Mouse (Mus musculus) embryonic stem cell, embryonic (primary cell): ENCODE data around the gene Antxr2.

Experiments used
- CTCF ChIA-PET, 4 experiments: fragments of 300-600 bp in 2 of 4; fragments of 350-600 bp in 2 of 4; sonication (Branson Sonifier 250); formaldehyde crosslinking; loops; one replicate each; lab custom pipeline; 2022; ENCODE audit warnings: inconsistent platforms in 2 of 4; lab: Charles Lee
- POLR2A ChIA-PET, 4 experiments: fragments of 300-600 bp in 2 of 4; fragments of 350-600 bp in 2 of 4; sonication (Branson Sonifier 250); formaldehyde crosslinking; loops; one replicate each; lab custom pipeline; 2022; ENCODE audit warnings: antibody characterized with exemption in 4 of 4, inconsistent platforms in 1 of 4; lab: Charles Lee

Gene Antxr2

GRCm38 (mm10) chr5:97946236-97946635 lies 84.6 kb downstream of the Antxr2 start:
- POLR2A ChIA-PET, result no interaction called here
- CTCF ChIA-PET, result no interaction called here

GRCm38 (mm10) chr5:97935140-97936129 lies 95.4 kb downstream of the Antxr2 start:
- POLR2A ChIA-PET, result interaction anchor here in 1 of 4 experiments (0.6 to 0.7 kb wide), 2 partner anchors 24 to 347 kb away, joined by 3 to 5 read pairs; no protein-coding TSS in a partner anchor
- CTCF ChIA-PET, result interaction anchor here in 3 of 4 experiments (0.6 to 1.2 kb wide), 4 partner anchors 232 to 810 kb away, joined by 3 to 4 read pairs (median 3); partner anchors contain the start of gene Prdm8 (in 1 of the 3)

- POLR2A ChIA-PET, result no interaction called here
- CTCF ChIA-PET, result no interaction called here
These were observed 113.2 kb downstream of the Antxr2 start for GRCm38 (mm10) chr5:97917654-97918053.

- ChIA-PET CTCF (no interaction called here), POLR2A (interaction anchor here in 1 of 4 experiments (0.6 kb wide), 1 partner anchor 12 kb away, joined by 3 read pairs; no protein-coding TSS in a partner anchor)
These were observed 116.0 kb downstream of the Antxr2 start for GRCm38 (mm10) chr5:97914890-97915289.

GRCm38 (mm10) chr5:97913901-97914300 lies 116.9 kb downstream of the Antxr2 start:
- POLR2A ChIA-PET, result no interaction called here

GRCm38 (mm10) chr5:97907482-97907881 lies 123.4 kb downstream of the Antxr2 start:
- CTCF ChIA-PET, result no interaction called here
- POLR2A ChIA-PET, result no interaction called here

More at GRCm38 (mm10) chr5:97913901-97914300, 116.9 kb downstream of the Antxr2 start:
- CTCF ChIA-PET, result no interaction called here

GRCm38 (mm10) chr5:97906537-97907266 lies 124.1 kb downstream of the Antxr2 start:
- CTCF ChIA-PET, result no interaction called here
- POLR2A ChIA-PET, result interaction anchor here in 1 of 4 experiments (0.6 kb wide), 1 partner anchor 103 kb away, joined by 3 read pairs; no protein-coding TSS in a partner anchor

GRCm38 (mm10) chr5:97905856-97906255 lies 125.0 kb downstream of the Antxr2 start:
- CTCF ChIA-PET, result no interaction called here
- POLR2A ChIA-PET, result no interaction called here

GRCm38 (mm10) chr5:97901096-97901495 lies 129.7 kb downstream of the Antxr2 start:
- ChIA-PET CTCF (no interaction called here), POLR2A (no interaction called here)

GRCm38 (mm10) chr5:97899321-97899720 lies 131.5 kb downstream of the Antxr2 start:
- CTCF ChIA-PET, result no interaction called here
- POLR2A ChIA-PET, result no interaction called here

GRCm38 (mm10) chr5:97885427-97885826 lies 145.4 kb downstream of the Antxr2 start:
- POLR2A ChIA-PET, result no interaction called here
- CTCF ChIA-PET, result no interaction called here

GRCm38 (mm10) chr5:97884110-97884509 lies 146.7 kb downstream of the Antxr2 start:
- POLR2A ChIA-PET, result no interaction called here

GRCm38 (mm10) chr5:97881421-97881820 lies 149.4 kb downstream of the Antxr2 start:
- POLR2A ChIA-PET, result no interaction called here

More at GRCm38 (mm10) chr5:97884110-97884509, 146.7 kb downstream of the Antxr2 start:
- CTCF ChIA-PET, result no interaction called here

GRCm38 (mm10) chr5:97880115-97880514 lies 150.7 kb downstream of the Antxr2 start:
- CTCF ChIA-PET, result no interaction called here
- POLR2A ChIA-PET, result interaction anchor here in 1 of 4 experiments (0.5 kb wide), 1 partner anchor 15 kb away, joined by 4 read pairs; no protein-coding TSS in a partner anchor

More at GRCm38 (mm10) chr5:97881421-97881820, 149.4 kb downstream of the Antxr2 start:
- CTCF ChIA-PET, result no interaction called here

GRCm38 (mm10) chr5:97878871-97879270 lies 152.0 kb downstream of the Antxr2 start:
- CTCF ChIA-PET, result no interaction called here

GRCm38 (mm10) chr5:97878215-97878794 lies 152.5 kb downstream of the Antxr2 start:
- CTCF ChIA-PET, result no interaction called here
- POLR2A ChIA-PET, result no interaction called here

More at GRCm38 (mm10) chr5:97878871-97879270, 152.0 kb downstream of the Antxr2 start:
- POLR2A ChIA-PET, result no interaction called here

GRCm38 (mm10) chr5:97876895-97877294 lies 153.9 kb downstream of the Antxr2 start:
- CTCF ChIA-PET, result no interaction called here
- POLR2A ChIA-PET, result no interaction called here

GRCm38 (mm10) chr5:97867921-97868320 lies 162.9 kb downstream of the Antxr2 start:
- ChIA-PET CTCF (no interaction called here), POLR2A (no interaction called here)

- ChIA-PET CTCF (no interaction called here), POLR2A (no interaction called here)
These were observed 163.9 kb downstream of the Antxr2 start for GRCm38 (mm10) chr5:97866975-97867374.
